Mouse (Mus musculus) embryonic facial prominence, embryonic 11.5 days (tissue): ENCODE results near the gene Card14. TPM values are rescaled to one million over a fixed set of nuclear protein-coding genes. Genes with fewer than 3 reads are reported as not detected.

Experiments used
- ATAC-seq: fragments of 200-750 bp; cut with Nextera tagmentation; replicated peaks from 2 replicates; pipeline ENCODE4 v1.8.0; 2017; ENCODE audit warnings: low read depth; ENCODE audit not compliant: insufficient number of reproducible peaks, low FRiP score, low TSS enrichment
- DNase-seq: peaks from one replicate; pipeline ENCODE4 v3.0.0-alpha.2; 2015; ENCODE audit warnings: low spot score
- H3K27ac ChIP-seq: fragments of 300-500 bp; sonication (generic); replicated peaks from 2 replicates; pipeline ENCODE4 v1.5.1; 2014; ENCODE audit warnings: mild to moderate bottlenecking, low read depth, low read length, control low read depth
- H3K27me3 ChIP-seq: fragments of 300-500 bp; sonication (generic); 2 replicates; pipeline ENCODE4 v1.6.1; 2014; ENCODE audit warnings: mild to moderate bottlenecking, low read length, moderate library complexity, mixed read lengths; ENCODE audit not compliant: control insufficient read depth, insufficient read depth
- H3K36me3 ChIP-seq: fragments of 300-500 bp; sonication (generic); replicated peaks from 2 replicates; pipeline ENCODE4 v1.6.1; 2014; ENCODE audit warnings: low read depth, mild to moderate bottlenecking, low read length, moderate library complexity, mixed read lengths; ENCODE audit not compliant: control insufficient read depth, insufficient read depth
- H3K4me1 ChIP-seq: fragments of 300-500 bp; sonication (generic); 2 replicates; pipeline ENCODE4 v1.6.1; 2014; ENCODE audit warnings: low read length, mixed read lengths; ENCODE audit not compliant: control insufficient read depth, insufficient read depth
- H3K4me2 ChIP-seq: fragments of 300-500 bp; sonication (generic); 2 replicates; pipeline ENCODE4 v1.6.1; 2014; ENCODE audit warnings: low read depth, mild to moderate bottlenecking, control low read depth, low read length, moderate library complexity
- H3K4me3 ChIP-seq: fragments of 300-500 bp; sonication (generic); 2 replicates; pipeline ENCODE4 v1.5.1; 2014; ENCODE audit warnings: low read depth, low read length, control low read depth
- H3K9ac ChIP-seq: fragments of 300-500 bp; sonication (generic); replicated peaks from 2 replicates; pipeline ENCODE4 v1.6.1; 2014; ENCODE audit warnings: mild to moderate bottlenecking, control low read depth, low read length
- H3K9me3 ChIP-seq: fragments of 300-500 bp; sonication (generic); replicated peaks from 2 replicates; pipeline ENCODE4 v1.6.1; 2016; ENCODE audit warnings: mild to moderate bottlenecking, low read length, inconsistent platforms, mixed read lengths; ENCODE audit not compliant: control insufficient read depth
- WGBS: fragments of 180-500 bp; shearing (Covaris S2); extraction: QIAGEN DNeasy Blood & Tissue Kit; methylation state at CpG from one replicate; pipeline ENCODE4 v1.1.7; 2014; 5-methylcytosine and 5-hydroxymethylcytosine counted together
- polyA plus RNA-seq: library from polyadenylated mRNA; unstranded; fragments of >200 nt; fragmentation: Nextera tagmentation; extraction: Ambion mirVana; gene quantifications from 2 replicates; pipeline ENCODE4 v1.2.1, GENCODE M21; 2014

Gene Card14
- polyA plus RNA-seq, 1 experiment from 2014 or later = 0.08 TPM

DNA sequence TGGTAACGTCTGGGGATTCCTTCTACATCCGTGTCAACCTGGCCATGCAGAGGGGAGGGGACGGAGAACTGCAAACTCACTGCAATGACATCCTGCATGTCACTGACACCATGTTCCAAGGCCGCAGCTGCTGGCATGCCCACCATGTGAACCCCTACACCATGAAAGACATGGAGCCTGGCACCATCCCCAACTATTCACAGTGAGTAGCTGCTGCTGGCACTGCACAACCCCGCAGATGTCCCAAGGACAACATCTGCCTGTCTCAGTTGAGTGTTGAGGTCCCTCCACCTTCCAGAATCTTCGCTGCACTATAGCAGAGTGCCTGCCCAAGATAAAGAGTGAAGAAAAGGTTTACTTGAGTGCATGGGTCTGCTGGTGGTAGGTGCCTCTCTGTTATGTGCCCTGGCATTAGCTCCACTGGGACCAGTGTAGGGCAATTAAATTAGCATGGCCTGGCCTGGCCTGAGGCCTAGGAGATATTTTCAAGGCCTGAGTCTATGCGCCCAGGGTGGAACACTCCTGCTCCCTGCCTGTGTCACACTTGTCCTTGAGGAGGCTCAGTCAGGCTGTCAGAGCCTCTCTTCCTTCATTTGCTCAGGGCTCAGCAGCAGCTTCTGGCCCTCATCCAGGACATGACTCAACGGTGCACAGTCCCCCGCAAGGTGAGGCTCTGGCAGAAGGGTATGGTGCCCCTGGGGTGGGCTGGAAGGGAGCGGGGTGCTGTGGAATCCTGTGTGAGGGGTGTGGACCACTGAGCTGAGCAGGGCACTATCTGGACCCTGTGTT lies 30.9 kb downstream of the Card14 start:
- no peak for ATAC-seq
- no peak overlapping the region for H3K4me2 ChIP-seq
- H3K27ac ChIP-seq = no peak overlapping the region
- H3K36me3 ChIP-seq = no peaks in the 10 kb centered on the region
- H3K4me3 ChIP-seq = no peak overlapping the region
- WGBS = 80% methylated on average over 10 of the region's 10 CpGs
- no peak for DNase-seq
- no peaks in the 10 kb centered on the region for H3K9me3 ChIP-seq
- no peaks in the 10 kb centered on the region for H3K27me3 ChIP-seq
- H3K4me1 ChIP-seq = no peaks in the 10 kb centered on the region
- no peak overlapping the region for H3K9ac ChIP-seq

DNA sequence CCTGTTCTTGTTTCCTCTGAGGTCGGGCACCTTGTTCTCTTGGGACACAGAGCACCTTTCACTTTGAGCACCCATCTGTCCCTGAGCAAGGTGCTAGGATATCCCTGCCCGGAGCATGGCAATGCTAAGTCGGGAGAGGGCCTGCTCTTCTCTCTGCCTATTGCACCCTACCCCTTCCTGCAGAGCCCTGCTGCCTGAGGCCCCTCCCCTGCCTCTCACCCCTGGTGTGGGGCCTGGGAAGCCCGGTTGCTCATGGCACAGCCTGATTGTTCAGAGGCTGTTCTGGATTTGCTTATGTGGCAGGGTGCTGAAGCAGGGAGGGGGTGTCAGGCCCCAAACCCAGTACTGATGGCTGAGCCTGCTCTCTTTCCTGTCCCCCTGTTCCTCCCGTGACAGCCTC lies 31.6 kb downstream of the Card14 start:
- H3K27ac ChIP-seq = no peak overlapping the region
- H3K36me3 ChIP-seq = no peaks in the 10 kb centered on the region
- ATAC-seq = no peak
- no peaks in the 10 kb centered on the region for H3K27me3 ChIP-seq
- H3K4me1 ChIP-seq = no peaks in the 10 kb centered on the region
- no peak overlapping the region for H3K4me3 ChIP-seq
- no peak for DNase-seq
- no peaks in the 10 kb centered on the region for H3K9me3 ChIP-seq
- 47% methylated on average over 5 of the region's 5 CpGs for WGBS
- H3K4me2 ChIP-seq = no peak overlapping the region
- no peak overlapping the region; the same call in 1 of the 2 replicates for H3K9ac ChIP-seq

DNA sequence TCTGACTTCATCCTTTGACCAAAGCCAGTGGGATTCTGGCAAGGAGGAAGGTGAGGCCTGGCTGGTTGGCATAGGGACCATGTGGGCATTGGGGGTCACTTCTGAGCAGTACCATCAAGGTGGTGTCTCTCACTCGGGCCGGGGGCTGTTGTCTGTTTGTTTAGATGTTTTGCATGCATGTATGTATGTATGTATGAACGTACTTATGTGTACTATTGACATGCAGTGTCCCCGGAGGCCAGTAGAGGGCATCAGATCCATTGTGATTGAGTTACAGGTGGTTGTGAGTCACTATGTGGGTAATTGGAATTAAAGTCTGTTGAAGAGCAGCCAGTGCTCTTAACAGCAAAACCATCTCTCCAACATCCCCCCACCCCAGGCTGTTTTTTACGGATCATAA lies 32.1 kb downstream of the Card14 start:
- Histone ChIP-seq H3K27me3 (no peaks in the 10 kb centered on the region), H3K36me3 (no peaks in the 10 kb centered on the region), H3K9me3 (no peaks in the 10 kb centered on the region), H3K27ac (no peak overlapping the region), H3K4me3 (no peak overlapping the region), H3K4me2 (no peak overlapping the region), H3K4me1 (no peaks in the 10 kb centered on the region), H3K9ac (no peak overlapping the region; the same call in 1 of the 2 replicates)
- ATAC-seq (0 out of 2 replicates have a peak, but pooled peaks have one; percentile 25), DNase-seq (peak; percentile 91)
- 9% methylated on average over 5 of the region's 5 CpGs for WGBS

DNA sequence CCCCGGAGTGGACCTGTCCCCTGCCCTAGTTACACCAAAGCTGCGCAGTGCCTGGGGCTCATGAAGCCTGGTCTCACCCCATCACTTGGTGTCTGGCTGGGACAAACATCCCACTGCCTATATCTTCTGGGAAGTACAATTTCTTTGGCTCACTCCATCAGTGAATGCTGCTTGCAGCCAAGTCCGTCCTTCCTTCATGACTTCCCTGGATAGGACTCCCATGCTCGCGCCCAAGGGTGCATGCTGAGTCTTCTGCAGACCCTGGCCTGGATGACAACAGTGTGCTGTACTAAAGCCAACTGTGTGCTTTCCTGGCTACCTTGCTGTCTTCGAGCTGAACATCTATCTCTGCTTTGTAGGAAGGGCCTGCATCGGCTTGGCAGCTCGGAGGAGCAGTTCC lies 36.6 kb downstream of the Card14 start:
- no peak overlapping the region for H3K4me2 ChIP-seq
- H3K4me1 ChIP-seq = no peaks in the 10 kb centered on the region
- H3K27me3 ChIP-seq = no peaks in the 10 kb centered on the region
- no peak overlapping the region for H3K4me3 ChIP-seq
- no peaks in the 10 kb centered on the region for H3K9me3 ChIP-seq
- 85% methylated on average over 8 of the region's 8 CpGs for WGBS
- H3K27ac ChIP-seq = no peak overlapping the region
- no peak for ATAC-seq
- no peaks in the 10 kb centered on the region for H3K36me3 ChIP-seq
- H3K9ac ChIP-seq = no peak overlapping the region
- DNase-seq = no peak

DNA sequence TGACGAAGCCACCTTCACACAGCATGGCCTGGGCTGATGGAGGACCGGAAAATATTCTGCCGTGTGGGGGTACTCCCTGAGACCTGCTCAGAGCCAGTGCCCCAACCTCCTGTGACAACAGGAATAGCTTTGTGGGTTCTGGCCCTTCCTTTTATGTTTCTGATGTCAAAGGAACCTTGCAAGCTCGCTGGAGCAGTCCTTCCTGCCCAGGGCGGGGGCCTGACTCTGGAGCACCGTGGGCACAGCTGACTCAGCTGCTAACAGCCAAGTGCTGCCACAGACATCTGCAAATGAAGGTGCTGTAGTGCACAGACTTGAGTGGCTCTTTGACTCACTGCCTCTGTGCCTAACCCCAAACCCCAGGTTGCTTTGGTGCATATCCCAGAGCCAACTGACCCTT lies 37.3 kb downstream of the Card14 start:
- H3K27me3 ChIP-seq = no peaks in the 10 kb centered on the region
- no peaks in the 10 kb centered on the region for H3K36me3 ChIP-seq
- no peak overlapping the region for H3K4me3 ChIP-seq
- no peaks in the 10 kb centered on the region for H3K4me1 ChIP-seq
- DNase-seq (no peak), ATAC-seq (no peak)
- no peak overlapping the region for H3K27ac ChIP-seq
- no peak overlapping the region for H3K4me2 ChIP-seq
- H3K9me3 ChIP-seq = no peaks in the 10 kb centered on the region
- 74% methylated on average over 6 of the region's 6 CpGs for WGBS
- H3K9ac ChIP-seq = no peak overlapping the region

DNA sequence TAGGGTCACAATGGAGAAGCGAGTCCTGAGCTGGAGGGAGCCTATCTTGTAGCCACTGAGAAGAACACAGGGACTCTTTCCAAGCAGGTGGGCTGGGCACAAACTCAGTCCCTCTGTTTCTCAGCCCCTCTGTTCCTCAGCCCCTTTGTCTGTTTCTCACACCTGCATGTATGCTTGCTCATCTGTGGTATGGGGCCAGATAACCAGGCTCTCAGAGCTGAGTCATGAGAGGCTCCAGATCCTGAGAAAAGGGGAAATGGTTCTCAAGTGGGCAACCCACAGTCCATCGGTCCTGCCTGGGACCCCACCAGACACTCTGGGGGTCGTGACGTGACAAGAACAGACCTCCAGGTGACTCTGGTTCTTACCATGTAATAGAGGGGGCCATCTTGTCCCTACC lies 39.6 kb downstream of the Card14 start:
- Histone ChIP-seq H3K9me3 (no peaks in the 10 kb centered on the region), H3K9ac (no peak overlapping the region), H3K4me2 (no peak overlapping the region), H3K27me3 (no peaks in the 10 kb centered on the region), H3K27ac (no peak overlapping the region), H3K4me3 (no peak overlapping the region), H3K4me1 (no peaks in the 10 kb centered on the region), H3K36me3 (no peaks in the 10 kb centered on the region)
- DNase-seq = no peak
- no peak for ATAC-seq
- WGBS = 92% methylated on average over 4 of the region's 4 CpGs

DNA sequence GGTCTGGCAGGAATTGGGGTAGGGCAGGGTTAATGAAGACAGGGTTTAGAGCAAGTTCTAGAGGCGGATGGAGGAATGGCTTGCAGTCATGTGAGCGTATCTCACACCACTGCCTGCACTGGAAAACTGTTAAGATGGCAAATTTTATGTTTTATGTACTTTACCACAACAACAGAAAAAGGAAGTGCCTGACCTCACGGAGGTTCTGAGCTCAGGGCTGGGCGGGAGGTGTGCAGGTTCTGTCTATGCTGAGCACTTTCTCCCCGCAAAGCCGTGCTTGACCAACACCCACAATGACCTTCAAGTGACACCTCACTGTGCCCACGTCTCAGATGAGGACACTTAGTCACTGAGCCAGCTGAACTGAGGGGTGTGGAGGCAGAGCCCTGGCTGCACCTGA lies 44.5 kb downstream of the Card14 start:
- no peaks in the 10 kb centered on the region for H3K27me3 ChIP-seq
- no peak overlapping the region for H3K4me3 ChIP-seq
- DNase-seq (no peak), ATAC-seq (no peak)
- no peaks in the 10 kb centered on the region for H3K36me3 ChIP-seq
- no peaks in the 10 kb centered on the region for H3K4me1 ChIP-seq
- H3K27ac ChIP-seq = no peak overlapping the region
- no peaks in the 10 kb centered on the region for H3K9me3 ChIP-seq
- H3K9ac ChIP-seq = no peak overlapping the region
- 80% methylated on average over 7 of the region's 7 CpGs for WGBS
- no peak overlapping the region for H3K4me2 ChIP-seq

DNA sequence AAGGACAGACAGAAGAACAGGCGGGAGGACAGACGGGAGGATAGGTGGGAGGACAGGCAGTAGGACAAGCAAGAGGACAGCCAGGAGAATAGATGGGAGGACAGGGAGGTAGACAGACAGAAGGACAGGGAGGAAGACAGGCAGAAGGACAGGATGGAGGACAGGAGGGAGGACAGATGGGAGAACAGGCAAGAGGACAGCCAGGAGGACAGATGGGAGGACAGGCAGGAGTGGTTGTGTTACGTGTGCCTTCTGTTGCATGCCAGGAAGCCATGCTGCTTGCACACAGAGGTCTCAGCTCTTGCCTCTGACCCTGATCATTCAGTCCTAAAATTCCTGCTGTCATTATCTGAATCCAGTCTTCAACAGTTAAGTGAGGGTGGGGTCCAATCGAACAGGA lies 46.4 kb downstream of the Card14 start:
- Histone ChIP-seq H3K9ac (no peak overlapping the region), H3K4me2 (no peak overlapping the region), H3K4me3 (no peak overlapping the region)

More for the DNA sequence above, 46.4 kb downstream of the Card14 start:
- Histone ChIP-seq H3K9me3 (no peaks in the 10 kb centered on the region), H3K27ac (no peak overlapping the region), H3K27me3 (no peaks in the 10 kb centered on the region), H3K36me3 (no peaks in the 10 kb centered on the region), H3K4me1 (no peaks in the 10 kb centered on the region)
- DNase-seq (no peak), ATAC-seq (no peak)
- WGBS = 86% methylated on average over 4 of the region's 4 CpGs
